Mouse (Mus musculus) brain, embryonic 14.5 days (tissue): ENCODE measurements around the gene Cux1.

Experiments used
- CTCF ChIP-seq: fragments of 200-500 bp; IDR thresholded peaks from 2 replicates; pipeline ENCODE4 v1.5.1; 2012; ENCODE audit warnings: inconsistent platforms, mild to moderate bottlenecking, moderate library complexity, borderline replicate concordance; ENCODE audit not compliant: insufficient read depth, insufficient read length; ENCODE audit errors: extremely low read depth
- POLR2A ChIP-seq: fragments of 200-500 bp; IDR thresholded peaks from 2 replicates; pipeline ENCODE4 v1.6.1; 2012; ENCODE audit warnings: mild to moderate bottlenecking, inconsistent platforms, borderline replicate concordance; ENCODE audit not compliant: poor library complexity, insufficient read depth, insufficient read length, severe bottlenecking; ENCODE audit errors: extremely low read depth

GRCm38 (mm10) chr5:136300880-136301279 lies 266.4 kb downstream of the Cux1 start:
- TF ChIP-seq CTCF (no peak), POLR2A (no peak)
